Mouse (Mus musculus): Measurements from ENCODE around the gene Cd69. TPM values are rescaled to one million over a fixed set of nuclear protein-coding genes. Genes with fewer than 3 reads are reported as not detected.

Cd69 gene
- polyA plus RNA-seq, 1 experiment from 2014 or later = not detected

GRCm38 (mm10) chr6:129283271-129283670, 8.0 kb upstream of the Cd69 start:
- H3K9me3 ChIP-seq (ENCODE audit: low read length) = no peaks in the 10 kb centered on the region
- no peaks in the 10 kb centered on the region for H3K27me3 ChIP-seq (ENCODE audit: insufficient read depth, low read length)
- no peak overlapping the region for H3K4me3 ChIP-seq (ENCODE audit: low read length)
- no peak for ATAC-seq (ENCODE audit: low FRiP score, low TSS enrichment)
- 53% methylated on average over 3 of the region's 3 CpGs for WGBS
- H3K4me2 ChIP-seq (replicated peaks; ENCODE audit: low read depth, low read length) = no peak overlapping the region
- H3K36me3 ChIP-seq (ENCODE audit: insufficient read depth, low read length) = no peaks in the 10 kb centered on the region
- H3K9ac ChIP-seq (replicated peaks; ENCODE audit: low read length) = no peak overlapping the region
- H3K4me1 ChIP-seq (ENCODE audit: insufficient read depth, low read length) = no peaks in the 10 kb centered on the region
- no peak overlapping the region for H3K27ac ChIP-seq (ENCODE audit: low read length)

- H3K4me2 ChIP-seq (replicated peaks; ENCODE audit: low read depth, low read length) = no peak overlapping the region
- H3K9me3 ChIP-seq (ENCODE audit: low read length) = no peaks in the 10 kb centered on the region
- no peak overlapping the region for H3K27ac ChIP-seq (ENCODE audit: low read length)
- H3K4me3 ChIP-seq (ENCODE audit: low read length) = no peak overlapping the region
- no peak overlapping the region for H3K9ac ChIP-seq (replicated peaks; ENCODE audit: low read length)
- H3K36me3 ChIP-seq (ENCODE audit: insufficient read depth, low read length) = no peaks in the 10 kb centered on the region
- no peaks in the 10 kb centered on the region for H3K27me3 ChIP-seq (ENCODE audit: insufficient read depth, low read length)
- no peaks in the 10 kb centered on the region for H3K4me1 ChIP-seq (ENCODE audit: insufficient read depth, low read length)
- WGBS = 98% methylated on average over 2 of the region's 2 CpGs
- no peak for ATAC-seq (ENCODE audit: low FRiP score, low TSS enrichment)
These were observed 1.2 kb upstream of the Cd69 start for GRCm38 (mm10) chr6:129276483-129276882.

GRCm38 (mm10) chr6:129275624-129276203, 478 bp upstream of the Cd69 start:
- H3K4me3 ChIP-seq (ENCODE audit: low read length) = no peak overlapping the region
- H3K36me3 ChIP-seq (ENCODE audit: insufficient read depth, low read length) = no peaks in the 10 kb centered on the region
- H3K4me1 ChIP-seq (ENCODE audit: insufficient read depth, low read length) = no peaks in the 10 kb centered on the region
- H3K27ac ChIP-seq (ENCODE audit: low read length) = no peak overlapping the region
- no peak overlapping the region for H3K4me2 ChIP-seq (replicated peaks; ENCODE audit: low read depth, low read length)
- no peaks in the 10 kb centered on the region for H3K27me3 ChIP-seq (ENCODE audit: insufficient read depth, low read length)
- no peaks in the 10 kb centered on the region for H3K9me3 ChIP-seq (ENCODE audit: low read length)
- H3K9ac ChIP-seq (replicated peaks; ENCODE audit: low read length) = no peak overlapping the region
- 64% methylated on average over 3 of the region's 3 CpGs for WGBS
- no peak for ATAC-seq (ENCODE audit: low FRiP score, low TSS enrichment)

- H3K36me3 ChIP-seq (ENCODE audit: insufficient read depth, low read length) = no peaks in the 10 kb centered on the region
- no peak for ATAC-seq (ENCODE audit: low FRiP score, low TSS enrichment)
- no peaks in the 10 kb centered on the region for H3K27me3 ChIP-seq (ENCODE audit: insufficient read depth, low read length)
- H3K9ac ChIP-seq (replicated peaks; ENCODE audit: low read length) = no peak overlapping the region
- H3K4me3 ChIP-seq (ENCODE audit: low read length) = no peak overlapping the region
- H3K4me2 ChIP-seq (replicated peaks; ENCODE audit: low read depth, low read length) = no peak overlapping the region
- H3K27ac ChIP-seq (ENCODE audit: low read length) = no peak overlapping the region
- no peaks in the 10 kb centered on the region for H3K9me3 ChIP-seq (ENCODE audit: low read length)
- 80% methylated on average over 2 of the region's 2 CpGs for WGBS
- H3K4me1 ChIP-seq (ENCODE audit: insufficient read depth, low read length) = no peaks in the 10 kb centered on the region
These were observed 760 bp downstream of the Cd69 start for GRCm38 (mm10) chr6:129274476-129274875.

- no peaks in the 10 kb centered on the region for H3K27me3 ChIP-seq (ENCODE audit: insufficient read depth, low read length)
- no peaks in the 10 kb centered on the region for H3K9me3 ChIP-seq (ENCODE audit: low read length)
- H3K4me1 ChIP-seq (ENCODE audit: insufficient read depth, low read length) = no peaks in the 10 kb centered on the region
- H3K4me2 ChIP-seq (replicated peaks; ENCODE audit: low read depth, low read length) = no peak overlapping the region
- ATAC-seq (ENCODE audit: low FRiP score, low TSS enrichment) = no peak
- H3K4me3 ChIP-seq (ENCODE audit: low read length) = no peak overlapping the region
- H3K9ac ChIP-seq (replicated peaks; ENCODE audit: low read length) = no peak overlapping the region
- WGBS = 81% methylated on average over 3 of the region's 3 CpGs
- no peak overlapping the region for H3K27ac ChIP-seq (ENCODE audit: low read length)
- H3K36me3 ChIP-seq (ENCODE audit: insufficient read depth, low read length) = no peaks in the 10 kb centered on the region
These were observed 1.6 kb downstream of the Cd69 start for GRCm38 (mm10) chr6:129273662-129274061.

GRCm38 (mm10) chr6:129266438-129267022, 8.7 kb downstream of the Cd69 start:
- Histone ChIP-seq H3K4me1 (ENCODE audit: insufficient read depth, low read length) (no peaks in the 10 kb centered on the region), H3K9ac (replicated peaks; ENCODE audit: low read length) (no peak overlapping the region), H3K27ac (ENCODE audit: low read length) (no peak overlapping the region), H3K4me2 (replicated peaks; ENCODE audit: low read depth, low read length) (no peak overlapping the region), H3K4me3 (ENCODE audit: low read length) (no peak overlapping the region), H3K9me3 (ENCODE audit: low read length) (no peaks in the 10 kb centered on the region), H3K36me3 (ENCODE audit: insufficient read depth, low read length) (no peaks in the 10 kb centered on the region), H3K27me3 (ENCODE audit: insufficient read depth, low read length) (no peaks in the 10 kb centered on the region)
- WGBS = 89% methylated on average over 1 of the region's 1 CpGs
- no peak for ATAC-seq (ENCODE audit: low FRiP score, low TSS enrichment)

- no peaks in the 10 kb centered on the region for H3K27me3 ChIP-seq (ENCODE audit: insufficient read depth, low read length)
- H3K9ac ChIP-seq (replicated peaks; ENCODE audit: low read length) = no peak overlapping the region
- WGBS = 72% methylated on average over 3 of the region's 3 CpGs
- H3K36me3 ChIP-seq (ENCODE audit: insufficient read depth, low read length) = no peaks in the 10 kb centered on the region
- ATAC-seq (ENCODE audit: low FRiP score, low TSS enrichment) = no peak
- H3K4me3 ChIP-seq (ENCODE audit: low read length) = no peak overlapping the region
- no peaks in the 10 kb centered on the region for H3K9me3 ChIP-seq (ENCODE audit: low read length)
- H3K4me2 ChIP-seq (replicated peaks; ENCODE audit: low read depth, low read length) = no peak overlapping the region
- no peaks in the 10 kb centered on the region for H3K4me1 ChIP-seq (ENCODE audit: insufficient read depth, low read length)
- H3K27ac ChIP-seq (ENCODE audit: low read length) = no peak overlapping the region
These were observed 9.4 kb downstream of the Cd69 start for GRCm38 (mm10) chr6:129265821-129266220.

- no peaks in the 10 kb centered on the region for H3K4me1 ChIP-seq (ENCODE audit: insufficient read depth, low read length)
- H3K27ac ChIP-seq (ENCODE audit: low read length) = no peak overlapping the region
- 78% methylated on average over 4 of the region's 4 CpGs for WGBS
- H3K9ac ChIP-seq (replicated peaks; ENCODE audit: low read length) = no peak overlapping the region
- ATAC-seq (ENCODE audit: low FRiP score, low TSS enrichment) = no peak
- no peak overlapping the region for H3K4me3 ChIP-seq (ENCODE audit: low read length)
- no peak overlapping the region for H3K4me2 ChIP-seq (replicated peaks; ENCODE audit: low read depth, low read length)
- no peaks in the 10 kb centered on the region for H3K36me3 ChIP-seq (ENCODE audit: insufficient read depth, low read length)
- no peaks in the 10 kb centered on the region for H3K27me3 ChIP-seq (ENCODE audit: insufficient read depth, low read length)
- H3K9me3 ChIP-seq (ENCODE audit: low read length) = no peaks in the 10 kb centered on the region
These were observed 14.3 kb downstream of the Cd69 start for GRCm38 (mm10) chr6:129260940-129261339.

- ATAC-seq (ENCODE audit: low FRiP score, low TSS enrichment) = no peak
- no peak overlapping the region for H3K9ac ChIP-seq (replicated peaks; ENCODE audit: low read length)
These were observed 15.2 kb downstream of the Cd69 start for GRCm38 (mm10) chr6:129260034-129260433.

GRCm38 (mm10) chr6:129256018-129256417, 19.2 kb downstream of the Cd69 start:
- Histone ChIP-seq H3K9me3 (ENCODE audit: low read length) (no peaks in the 10 kb centered on the region), H3K36me3 (ENCODE audit: insufficient read depth, low read length) (no peaks in the 10 kb centered on the region), H3K27me3 (ENCODE audit: insufficient read depth, low read length) (no peaks in the 10 kb centered on the region), H3K9ac (replicated peaks; ENCODE audit: low read length) (no peak overlapping the region), H3K4me1 (ENCODE audit: insufficient read depth, low read length) (no peaks in the 10 kb centered on the region), H3K27ac (ENCODE audit: low read length) (no peak overlapping the region), H3K4me2 (replicated peaks; ENCODE audit: low read depth, low read length) (no peak overlapping the region), H3K4me3 (ENCODE audit: low read length) (no peak overlapping the region)
- no peak; the same call in 1 of the 2 replicates for ATAC-seq (ENCODE audit: low FRiP score, low TSS enrichment)
- WGBS = 58% methylated on average over 7 of the region's 7 CpGs

More at GRCm38 (mm10) chr6:129260034-129260433, 15.2 kb downstream of the Cd69 start:
- Histone ChIP-seq H3K9me3 (ENCODE audit: low read length) (no peaks in the 10 kb centered on the region), H3K27me3 (ENCODE audit: insufficient read depth, low read length) (no peaks in the 10 kb centered on the region), H3K4me3 (ENCODE audit: low read length) (no peak overlapping the region), H3K4me1 (ENCODE audit: insufficient read depth, low read length) (no peaks in the 10 kb centered on the region), H3K36me3 (ENCODE audit: insufficient read depth, low read length) (no peaks in the 10 kb centered on the region), H3K27ac (ENCODE audit: low read length) (no peak overlapping the region), H3K4me2 (replicated peaks; ENCODE audit: low read depth, low read length) (no peak overlapping the region)

Data from kidney, embryonic 16.5 days (tissue).